Mouse (Mus musculus) liver, embryonic 18 days (tissue): ENCODE data around the gene Prkar1b. TPM values are rescaled to one million over a fixed set of nuclear protein-coding genes. Genes with fewer than 3 reads are reported as not detected.

Experiments
- polyA plus RNA-seq: library from polyadenylated mRNA; depleted of rRNA; stranded (reverse); fragments of >200 nt; gene quantifications from 2 replicates; pipeline ENCODE4 v1.2.3, GENCODE M21; 2012; rRNA removed

Prkar1b gene
- polyA plus RNA-seq, result 0.36 and 0.42 TPM in 2 replicates

GRCm38 (mm10) chr5:139149681-139150602 lies at the start of gene Prkar1b, which contains the start of gene Dnaaf5:
Gene Prkar1b, minus strand, starts transcription at chr5:139150001.
Gene Dnaaf5, plus strand, starts transcription at chr5:139150223.

GRCm38 (mm10) chr5:138997171-138997788 lies 152.5 kb downstream of the Prkar1b start, which contains the start of gene Pdgfa:
Gene Pdgfa, minus strand, starts transcription at chr5:138997370.

Other genes with a start within 250 kb of the Prkar1b start
- gene Pdgfa, start 152.6 kb downstream of the Prkar1b start, polyA plus RNA-seq, result 1.1 and 1.7 TPM in 2 replicates
- gene Dnaaf5, start 222 bp upstream of the Prkar1b start, polyA plus RNA-seq, result 4.0 and 4.4 TPM in 2 replicates
- 11.4 and 12.7 TPM in 2 replicates for gene Sun1, start 50.6 kb upstream of the Prkar1b start, polyA plus RNA-seq
- 45.1 and 47.9 TPM in 2 replicates for gene Get4, start 102.3 kb upstream of the Prkar1b start, polyA plus RNA-seq
- gene Adap1, start 175.6 kb upstream of the Prkar1b start, polyA plus RNA-seq, result 3.9 and 4.5 TPM in 2 replicates
- 20.8 and 24.3 TPM in 2 replicates for gene Cox19, start 201.4 kb upstream of the Prkar1b start, polyA plus RNA-seq
- not detected in 2 replicates for gene Cyp2w1, start 202.6 kb upstream of the Prkar1b start, polyA plus RNA-seq
- 13.6 and 18.2 TPM in 2 replicates for gene Gpr146, start 227.7 kb upstream of the Prkar1b start, polyA plus RNA-seq